Mouse (Mus musculus) heart, postnatal 14 days (tissue): ENCODE results near the gene Prl. TPM values are rescaled to one million over a fixed set of nuclear protein-coding genes. Genes with fewer than 3 reads are reported as not detected.
"Not testable (repeated sequence)": the region's sequence is repeated elsewhere in the genome, so short reads cannot be mapped to it uniquely, and the experiment has no call there.

Source experiments
- DNase-seq, 2 experiments: peaks; one replicate each; pipeline ENCODE4 v3.0.0; 2021 to 2022
- intact Hi-C: fragments of 180-260 bp; cut with DNase I; formaldehyde crosslinking; loops from one replicate; pipeline ENCODE4 v1.15.1; 2025
- long read RNA-seq, 2 experiments: library from polyadenylated mRNA; stranded (forward); transcript quantifications; one replicate each; pipeline ENCODE4 v2.0.0; 2021
- total RNA-seq, 2 experiments: library from RNA; stranded (reverse); gene quantifications; 2 replicates each; pipeline ENCODE4 v1.2.3; 2021

Gene Prl
- not detected for total RNA-seq
- long read RNA-seq, experiment 1 = 0 reads
- long read RNA-seq, experiment 2 = 0 reads

DNA sequence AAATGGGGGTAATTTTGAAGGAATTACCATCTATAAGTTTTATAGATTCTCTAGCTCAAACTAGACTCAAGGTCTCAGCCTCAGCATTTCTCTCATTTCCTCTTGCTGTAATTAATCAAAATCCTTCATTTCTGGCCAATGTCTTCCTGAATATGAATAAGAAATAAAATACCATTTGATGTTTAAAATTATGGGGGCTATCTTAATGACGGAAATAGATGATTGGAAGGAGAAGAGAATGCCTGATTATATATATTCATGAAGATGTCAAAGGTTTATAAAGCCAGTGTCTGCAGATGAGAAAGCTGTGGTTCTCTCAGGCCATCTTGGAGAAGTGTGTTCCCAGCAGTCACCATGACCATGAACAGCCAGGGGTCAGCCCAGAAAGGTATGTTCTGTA is at the start of gene Prl:
TSS of gene Prl (plus strand) at position 301 of the 400 bp plus-strand sequence.
- intact Hi-C loops = no loop called here
- DNase-seq = no peak

DNA sequence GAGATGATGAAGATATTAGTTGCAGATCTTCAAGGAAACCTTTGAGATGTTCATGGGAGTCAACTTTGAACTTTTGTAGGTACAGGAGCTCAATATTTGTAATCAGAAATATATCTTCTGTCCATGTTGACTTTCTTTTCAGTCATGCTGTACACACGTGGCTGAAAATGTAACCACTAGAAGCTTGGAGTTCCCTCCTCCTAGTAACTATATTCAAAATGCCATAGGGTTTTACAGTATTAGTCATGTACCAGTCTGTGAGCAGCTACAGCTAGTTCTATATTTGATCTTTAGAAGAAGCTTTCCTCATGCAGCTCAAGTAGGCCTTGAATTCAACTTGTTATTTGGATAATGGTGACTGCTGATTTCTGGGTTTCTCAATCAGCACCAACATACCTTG is 30.8 kb upstream of the Prl start:
- DNase-seq = no peak
- intact Hi-C loops = no loop called here

DNA sequence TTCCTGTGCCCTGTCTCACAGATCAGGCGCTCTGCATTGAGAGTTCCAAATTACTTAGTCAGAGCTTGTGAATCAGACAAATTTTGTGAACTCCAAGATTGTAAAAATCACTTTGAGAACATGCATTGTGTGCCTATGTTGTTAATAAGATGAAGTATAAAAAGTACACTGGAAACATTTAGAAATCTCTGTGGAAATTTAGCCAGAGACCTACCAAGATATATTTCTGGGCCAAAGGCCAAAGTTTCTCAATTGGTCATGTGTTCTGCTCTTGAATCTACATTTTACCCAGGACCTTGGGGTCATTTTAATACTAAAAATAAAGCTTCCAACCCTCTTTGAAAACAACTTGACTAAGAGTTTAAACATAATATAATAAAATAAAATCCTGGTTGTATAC is 30.0 kb upstream of the Prl start:
- DNase-seq = no peak
- intact Hi-C loops = no loop called here

DNA sequence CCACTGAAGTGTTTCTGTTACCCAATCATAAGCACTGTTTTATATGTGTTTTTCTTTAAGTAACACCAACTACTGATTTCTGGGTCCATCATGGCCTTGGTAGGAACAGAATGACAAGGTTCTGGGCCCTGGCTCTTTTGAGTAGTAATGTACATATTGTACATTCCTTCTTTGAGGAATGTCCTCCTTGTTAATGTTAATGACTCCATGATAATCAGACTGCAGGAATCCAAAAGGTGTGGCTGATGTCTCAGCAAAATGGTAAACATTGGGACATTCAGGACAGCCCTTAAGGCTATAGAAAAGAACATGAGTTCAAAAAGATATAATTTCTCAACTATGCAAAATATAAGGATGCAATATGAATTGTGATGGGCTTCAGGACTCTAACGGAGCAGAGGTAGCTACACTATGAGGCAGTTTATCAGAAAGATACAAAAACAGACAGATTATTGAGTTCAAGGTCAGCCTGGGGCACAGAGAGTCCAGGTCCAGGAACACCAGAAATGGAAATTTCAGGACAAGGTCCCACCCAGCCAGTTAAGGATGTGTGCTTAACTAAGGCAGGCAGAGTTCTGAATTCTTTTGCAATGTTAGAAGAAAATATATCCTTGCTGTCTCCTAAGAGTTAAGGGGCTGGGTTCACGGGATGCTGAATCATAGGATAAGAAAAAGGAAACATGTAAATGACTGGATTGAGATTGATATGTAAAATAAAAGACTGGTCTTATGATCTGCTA is 28.7 kb upstream of the Prl start:
- intact Hi-C loops = no loop called here

DNA sequence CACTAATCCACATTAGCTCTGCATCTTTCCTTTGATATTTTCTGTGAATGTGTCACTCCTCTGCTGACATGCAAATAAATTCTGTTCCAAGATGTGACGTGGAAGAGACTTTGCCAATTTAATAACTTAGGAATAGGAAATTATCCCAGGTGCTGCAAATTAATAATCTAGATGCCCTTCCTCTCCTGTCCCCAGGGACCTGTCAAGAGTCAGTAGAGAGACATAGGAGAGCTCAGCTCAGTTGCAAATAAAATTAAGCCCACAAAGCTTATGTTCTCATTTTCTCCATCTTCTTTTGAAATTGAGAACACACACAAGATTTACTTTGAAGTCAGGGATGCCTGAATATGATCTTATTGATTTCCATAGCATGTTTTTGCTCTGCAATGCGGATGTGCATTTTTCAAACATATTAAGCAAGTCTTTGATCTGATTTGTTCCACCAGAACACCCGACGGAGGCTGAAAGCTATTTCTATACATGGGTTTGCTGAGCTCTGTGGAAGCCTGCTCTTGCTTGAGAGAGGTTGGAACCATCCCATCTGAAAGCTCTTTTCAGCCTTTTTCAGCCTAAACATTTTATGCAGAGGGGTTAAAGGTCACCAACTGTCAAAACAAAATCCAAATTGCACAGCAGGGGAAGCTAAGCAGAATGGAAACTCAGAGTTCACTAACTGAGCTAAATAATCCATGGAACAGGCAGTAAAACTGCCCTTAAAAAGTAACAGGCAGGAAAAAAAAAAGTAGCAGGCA is 26.1 kb upstream of the Prl start:
- intact Hi-C loops = no loop called here
- no peak for DNase-seq

More for the DNA sequence above, 28.7 kb upstream of the Prl start:
- no peak for DNase-seq

DNA sequence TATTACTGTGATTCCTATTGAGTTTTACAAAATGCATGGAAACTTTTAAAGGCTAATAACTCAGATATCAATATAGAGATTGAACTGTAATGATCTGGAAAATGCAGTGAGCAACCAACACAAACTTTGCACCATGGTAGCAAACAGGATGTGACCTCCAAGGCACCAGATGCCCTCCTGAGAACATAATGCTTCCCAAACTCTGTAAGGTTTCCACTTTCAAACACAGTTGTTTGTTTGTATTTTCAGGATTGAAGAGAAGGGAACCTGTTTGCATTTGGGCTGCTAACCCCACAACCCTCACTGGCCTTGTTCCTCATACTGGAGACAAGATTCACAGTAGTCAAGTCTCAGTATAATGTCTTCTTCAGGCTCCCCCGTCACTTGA is 25.5 kb upstream of the Prl start:
- DNase-seq = no peak
- intact Hi-C loops = no loop called here

DNA sequence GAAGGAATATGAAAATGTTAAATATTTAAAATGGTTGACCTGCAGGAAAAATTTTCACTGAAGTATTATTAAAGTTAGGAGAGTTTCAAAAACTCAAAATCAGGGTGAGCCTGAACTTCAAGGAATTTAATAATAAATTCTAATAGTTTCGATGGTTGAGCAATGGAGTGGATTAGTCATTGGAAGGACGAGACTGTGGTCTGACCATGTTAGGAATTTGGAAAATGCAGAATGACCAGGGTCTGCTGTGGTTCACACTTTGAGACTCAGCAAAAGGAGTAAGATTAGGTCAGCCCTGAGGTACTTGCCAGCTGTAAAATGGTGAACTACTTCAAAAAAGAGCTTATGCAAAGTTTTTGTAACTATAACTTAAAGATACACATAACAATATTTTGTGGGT is 24.4 kb upstream of the Prl start:
- no peak for DNase-seq
- intact Hi-C loops = no loop called here

DNA sequence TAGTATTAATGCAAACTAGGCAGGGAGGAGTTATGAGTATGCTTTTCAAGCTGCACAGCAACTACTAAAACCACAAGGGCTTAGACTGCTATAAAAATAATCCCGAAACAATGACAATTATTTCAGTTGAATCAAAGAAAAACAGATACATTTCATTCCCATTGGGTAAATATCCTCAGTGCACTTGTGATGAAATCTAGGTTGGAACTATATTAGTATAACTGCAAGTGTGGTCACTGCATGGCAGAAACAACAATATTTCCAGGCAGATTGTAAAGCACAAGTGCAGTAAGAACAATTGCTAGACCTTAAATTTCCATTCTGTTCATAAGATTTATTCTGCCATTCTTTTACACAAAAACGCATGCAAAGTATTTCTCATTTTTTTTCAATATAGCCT is 15.2 kb upstream of the Prl start:
- DNase-seq = no peak

DNA sequence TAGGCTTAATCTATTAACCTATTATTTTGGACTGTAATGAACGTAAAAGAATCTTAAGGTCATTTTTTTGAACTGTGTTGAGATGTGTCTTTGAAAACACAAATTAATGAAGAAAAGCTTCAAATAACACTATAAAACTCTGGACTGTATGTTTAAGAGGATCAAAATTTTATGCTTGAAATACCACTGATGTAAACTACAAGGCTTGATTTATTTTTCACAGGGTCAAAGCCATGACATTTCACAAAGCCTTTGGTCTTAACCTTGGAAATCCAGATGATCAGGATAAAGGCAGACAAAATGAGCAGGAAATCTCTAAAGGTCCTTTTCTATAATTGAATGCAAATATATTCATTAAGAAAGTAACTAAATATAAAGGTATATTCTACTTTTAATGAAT is 14.0 kb upstream of the Prl start:
- intact Hi-C loops = no loop called here
- no peak for DNase-seq

More for the DNA sequence above, 15.2 kb upstream of the Prl start:
- intact Hi-C loops = no loop called here

DNA sequence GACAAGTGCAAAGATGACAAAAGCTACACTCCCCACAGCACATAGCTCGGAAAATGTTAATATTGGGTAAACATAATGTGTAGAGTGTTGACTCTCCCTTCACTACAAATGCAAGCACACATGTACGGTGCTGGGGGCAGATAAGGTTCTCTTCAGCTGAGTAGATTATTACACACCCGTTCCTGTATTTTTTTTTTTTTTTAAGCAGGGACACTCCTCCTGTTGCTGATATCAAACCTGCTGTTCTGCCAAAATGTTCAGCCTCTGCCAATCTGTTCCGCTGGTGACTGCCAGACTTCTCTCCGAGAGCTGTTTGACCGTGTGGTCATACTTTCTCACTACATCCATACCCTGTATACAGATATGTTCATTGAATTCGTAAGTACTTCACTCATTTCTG is 1.8 kb downstream of the Prl start:
- DNase-seq = peak in 1 of 2 experiments; percentile 1
- intact Hi-C loops = no loop called here

DNA sequence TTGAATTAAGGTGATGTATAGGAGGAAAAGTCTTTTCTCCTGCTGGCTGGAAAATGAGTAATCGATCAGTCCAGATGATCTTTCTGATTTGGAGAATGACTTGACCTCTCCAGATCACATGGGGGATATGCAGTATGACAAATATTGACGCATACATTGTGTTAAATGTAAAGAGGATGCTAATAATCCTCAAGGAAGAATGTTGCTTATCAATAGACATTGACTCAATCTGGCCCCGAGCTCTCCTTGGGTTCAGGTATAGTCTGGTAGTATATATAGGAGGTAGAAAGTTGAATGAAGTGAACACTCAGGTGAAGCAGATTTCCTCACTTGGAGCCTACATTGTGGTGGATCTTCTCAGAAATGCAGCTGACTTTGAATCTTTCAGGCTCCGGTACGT is 36.5 kb downstream of the Prl start, which contains the start of gene Prl3d1:
TSS of gene Prl3d1 (plus strand) at position 301 of the 400 bp plus-strand sequence.
- intact Hi-C loops, DNase-seq: not testable (repeated sequence)

Other genes with a start within 250 kb of the Prl start
- not detected for gene Prl3d1, start 36.6 kb downstream of the Prl start, total RNA-seq
- gene Prl3d2, start 64.1 kb downstream of the Prl start, total RNA-seq = not detected
- gene Prl3d3, start 99.2 kb downstream of the Prl start, total RNA-seq = not detected
- not detected for gene Prl3c1, start 139.1 kb downstream of the Prl start, total RNA-seq
- not detected for gene Prl3b1, start 184.3 kb downstream of the Prl start, total RNA-seq
- gene Prl3a1, start 201.9 kb downstream of the Prl start, total RNA-seq = not detected